Mouse (Mus musculus) midbrain, postnatal 0 days (tissue): ENCODE data around the gene Gm14632. TPM values are rescaled to one million over a fixed set of nuclear protein-coding genes. Genes with fewer than 3 reads are reported as not detected.
"Not testable (repeated sequence)": the region's sequence is repeated elsewhere in the genome, so short reads cannot be mapped to it uniquely, and the experiment has no call there.

Experiments
- ATAC-seq: fragments of 200-750 bp; cut with Nextera tagmentation; 2 replicates; pipeline ENCODE4 v1.8.0; 2017; ENCODE audit warnings: moderate number of reproducible peaks, mild to moderate bottlenecking, moderate TSS enrichment, moderate library complexity; ENCODE audit not compliant: low FRiP score
- DNase-seq: peaks from one replicate; pipeline ENCODE4 v3.0.0-alpha.2; 2015; ENCODE audit warnings: low spot score
- H3K27ac ChIP-seq: fragments of 300-500 bp; sonication (generic); 2 replicates; pipeline ENCODE4 v1.5.1; 2014; ENCODE audit warnings: low read depth, mild to moderate bottlenecking, low read length, mixed read lengths
- H3K27me3 ChIP-seq: fragments of 300-500 bp; sonication (generic); 2 replicates; pipeline ENCODE4 v1.6.1; 2014; ENCODE audit warnings: low read length, control low read depth, mixed read lengths; ENCODE audit not compliant: insufficient read depth
- H3K36me3 ChIP-seq: fragments of 300-500 bp; sonication (generic); 2 replicates; pipeline ENCODE4 v1.6.1; 2014; ENCODE audit warnings: low read length, control low read depth, mixed read lengths; ENCODE audit not compliant: insufficient read depth
- H3K4me1 ChIP-seq: fragments of 300-500 bp; sonication (generic); 2 replicates; pipeline ENCODE4 v1.6.1; 2014; ENCODE audit warnings: mild to moderate bottlenecking, control low read depth, antibody characterized with exemption, low read length, mixed read lengths; ENCODE audit not compliant: insufficient read depth
- H3K4me2 ChIP-seq: fragments of 300-500 bp; sonication (generic); 2 replicates; pipeline ENCODE4 v1.6.1; 2014; ENCODE audit warnings: low read depth, mild to moderate bottlenecking, low read length, mixed read lengths; ENCODE audit not compliant: poor library complexity, severe bottlenecking
- H3K4me3 ChIP-seq: fragments of 300-500 bp; sonication (generic); 2 replicates; pipeline ENCODE4 v1.5.1; 2014; ENCODE audit warnings: low read depth, mild to moderate bottlenecking, low read length, moderate library complexity
- H3K9ac ChIP-seq: fragments of 300-500 bp; sonication (generic); replicated peaks from 2 replicates; pipeline ENCODE4 v1.6.1; 2014; ENCODE audit warnings: mild to moderate bottlenecking, low read length, moderate library complexity, mixed read lengths; ENCODE audit not compliant: poor library complexity, severe bottlenecking
- H3K9me3 ChIP-seq: fragments of 300-500 bp; sonication (generic); 2 replicates; pipeline ENCODE4 v1.6.1; 2016; ENCODE audit warnings: low read length, control low read depth
- WGBS: fragments of 180-500 bp; shearing (Covaris S2); extraction: QIAGEN DNeasy Blood & Tissue Kit; methylation state at CpG from one replicate; pipeline ENCODE4 v1.1.7; 2014; 5-methylcytosine and 5-hydroxymethylcytosine counted together
- polyA plus RNA-seq: library from polyadenylated mRNA; unstranded; fragments of >200 nt; fragmentation: Nextera tagmentation; extraction: Ambion mirVana; gene quantifications from 2 replicates; pipeline ENCODE4 v1.2.1, GENCODE M21; 2015
- total RNA-seq: library from RNA; depleted of rRNA; stranded (reverse); fragments of >200 nt; gene quantifications from 2 replicates; pipeline ENCODE4 v1.2.3, GENCODE M21; 2014; rRNA removed

Gm14632 gene
- not detected in 2 replicates for total RNA-seq
- not detected in 2 replicates for polyA plus RNA-seq

DNA sequence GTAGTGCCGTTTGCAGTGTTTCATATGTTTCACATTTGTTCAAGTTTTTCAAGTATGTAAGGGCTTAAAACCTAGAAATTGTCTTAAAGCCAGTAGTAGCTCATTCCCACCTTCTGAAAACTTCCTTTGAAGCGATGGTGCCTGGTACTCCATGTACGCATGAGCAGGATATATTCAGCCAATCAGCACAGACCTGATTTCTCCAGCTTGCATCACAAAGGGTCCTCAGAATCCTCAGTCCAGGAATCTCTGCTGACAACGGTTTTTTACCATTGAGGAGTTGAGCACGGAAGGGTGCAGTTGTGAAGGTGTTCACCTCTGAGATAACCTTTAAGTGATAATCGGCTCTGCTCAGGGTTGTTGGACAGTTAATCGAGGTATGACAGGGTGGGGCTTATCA lies at the start of gene Gm14632:
Gene Gm14632 (plus strand): TSS at position 301 of the 400 bp plus-strand sequence.
- 88% methylated on average over 4 of the region's 7 CpGs for WGBS
- not testable (repeated sequence) for H3K27ac ChIP-seq

More for the DNA sequence above, at the start of gene Gm14632:
- H3K27me3 ChIP-seq, H3K4me3 ChIP-seq, H3K9me3 ChIP-seq, H3K4me1 ChIP-seq, DNase-seq, H3K4me2 ChIP-seq, H3K36me3 ChIP-seq, H3K9ac ChIP-seq, ATAC-seq: not testable (repeated sequence)
